Mouse (Mus musculus) adrenal gland, adult 8-10 months (tissue): ENCODE data around the gene Ankrd11. TPM values are rescaled to one million over a fixed set of nuclear protein-coding genes. Genes with fewer than 3 reads are reported as not detected.

Experiments
- DNase-seq: peaks from one replicate; pipeline ENCODE4 v3.0.0; 2022
- total RNA-seq, 4 experiments: library from RNA; stranded (reverse); gene quantifications; 2 replicates each; pipeline ENCODE4 v1.2.4; 2022

The Ankrd11 gene
- total RNA-seq, 4 experiments from 2014 or later = 85.8 to 116 (median 97.7) TPM

GRCm38 (mm10) chr8:122844161-122844560 lies 197.9 kb downstream of the Ankrd11 start:
- DNase-seq = no peak

- no peak for DNase-seq
These were observed 205.4 kb downstream of the Ankrd11 start for GRCm38 (mm10) chr8:122836696-122837095.

- DNase-seq = no peak
These were observed 205.9 kb downstream of the Ankrd11 start for GRCm38 (mm10) chr8:122836199-122836598.

- peak; percentile 57 for DNase-seq
These were observed 207.1 kb downstream of the Ankrd11 start for GRCm38 (mm10) chr8:122834971-122835370.

GRCm38 (mm10) chr8:122834416-122834815 lies 207.7 kb downstream of the Ankrd11 start:
- DNase-seq = no peak

Other genes with a start within 250 kb of the Ankrd11 start
- 1 to 10 TPM in 3 of 4 experiments, under 1 TPM in 1; 0.55 to 1.2 (median 1.2) TPM for gene Cdh15, start 194.3 kb downstream of the Ankrd11 start, total RNA-seq
- gene Spg7, start 20.7 kb upstream of the Ankrd11 start, total RNA-seq = 100 to 1,000 TPM in 1 of 4 experiments, 10 to 100 TPM in 3; 85.0 to 103 (median 86.7) TPM
- gene Rpl13, start 60.1 kb upstream of the Ankrd11 start, total RNA-seq = 100 to 1,000 TPM; 669 to 739 (median 714) TPM
- 1 to 10 TPM; 7.7 to 9.7 (median 8.8) TPM for gene Cpne7, start 75.1 kb upstream of the Ankrd11 start, total RNA-seq
- 10 to 100 TPM in 2 of 4 experiments, 1 to 10 TPM in 2; 6.5 to 17.8 (median 10.3) TPM for gene Sult5a1, start 116.0 kb upstream of the Ankrd11 start, total RNA-seq
- 10 to 100 TPM; 40.8 to 52.6 (median 41.6) TPM for gene Dpep1, start 144.0 kb upstream of the Ankrd11 start, total RNA-seq
- gene Chmp1a, start 170.5 kb upstream of the Ankrd11 start, total RNA-seq = 100 to 1,000 TPM; 112 to 141 (median 134) TPM
- 1 to 10 TPM; 1.7 to 7.6 (median 4.4) TPM for gene Spata33, start 170.6 kb upstream of the Ankrd11 start, total RNA-seq
- gene Cdk10, start 182.6 kb upstream of the Ankrd11 start, total RNA-seq = 10 to 100 TPM; 50.5 to 91.6 (median 76.1) TPM
- 10 to 100 TPM; 12.0 to 20.4 (median 17.1) TPM for gene Spata2l, start 194.0 kb upstream of the Ankrd11 start, total RNA-seq
- gene Zfp276, start 211.9 kb upstream of the Ankrd11 start, total RNA-seq = 10 to 100 TPM; 18.2 to 37.2 (median 27.8) TPM
- 10 to 100 TPM; 23.2 to 50.0 (median 37.6) TPM for gene Vps9d1, start 212.1 kb upstream of the Ankrd11 start, total RNA-seq